Mouse (Mus musculus) mesoderm, embryonic 11.5 days (tissue): ENCODE results near the gene Myo18a.
"Not testable (repeated sequence)": the region's sequence is repeated elsewhere in the genome, so short reads cannot be mapped to it uniquely, and the experiment has no call there.

ENCODE experiments used
- DNase-seq: peaks from one replicate; pipeline ENCODE4 v3.0.0-alpha.2; 2012; ENCODE audit warnings: low read depth, low spot score

Myo18a gene

GRCm38 (mm10) chr11:77762783-77763672 lies at the start of gene Myo18a:
Gene Myo18a, plus strand, starts transcription at chr11:77763246.
- peak; percentile 86 for DNase-seq

GRCm38 (mm10) chr11:77713736-77714135 lies 49.3 kb upstream of the Myo18a start:
- DNase-seq, result no peak

GRCm38 (mm10) chr11:77719055-77719454 lies 44.0 kb upstream of the Myo18a start:
- no peak for DNase-seq

DNA sequence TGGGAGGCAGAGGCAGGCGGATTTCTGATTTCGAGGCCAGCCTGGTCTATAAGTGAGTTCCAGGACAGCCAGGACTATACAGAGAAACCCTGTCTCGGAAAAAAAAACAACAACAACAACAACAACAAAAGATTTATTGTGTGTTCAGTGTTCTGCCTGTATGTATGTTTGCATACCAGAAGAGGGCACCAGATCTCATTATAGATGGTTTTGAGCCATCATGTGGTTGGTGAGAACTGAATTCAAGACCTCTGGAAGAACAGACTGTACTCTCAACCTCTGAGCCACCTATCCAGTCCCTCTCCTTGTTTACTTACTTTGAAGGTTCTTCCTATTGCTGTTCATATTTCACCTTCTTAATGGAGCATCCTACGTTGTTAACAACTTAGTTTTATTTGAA lies 41.7 kb upstream of the Myo18a start:
- DNase-seq, result no peak

DNA sequence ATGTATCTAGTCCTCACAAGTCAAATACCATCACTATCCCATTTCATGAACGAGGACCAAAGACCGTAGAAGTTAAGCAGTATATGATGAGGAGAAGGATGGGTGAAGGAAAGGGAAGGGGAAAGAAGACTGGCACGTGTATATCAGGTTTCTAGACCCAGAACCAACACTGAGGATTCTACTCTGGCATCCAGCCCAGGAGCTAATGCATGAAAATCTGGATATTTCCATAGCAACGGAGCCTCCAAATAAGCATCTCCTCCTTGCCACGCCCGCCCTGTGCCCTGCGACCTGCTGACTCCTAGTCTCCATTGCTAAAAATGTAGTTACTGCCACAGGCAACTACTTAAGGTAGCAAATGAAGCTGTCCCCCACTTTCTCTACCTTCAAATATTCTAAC lies 38.3 kb upstream of the Myo18a start:
- no peak for DNase-seq

GRCm38 (mm10) chr11:77725183-77725582 lies 37.9 kb upstream of the Myo18a start, which contains the start of gene Cryba1:
Gene Cryba1, minus strand, starts transcription at chr11:77725283.
- no peak for DNase-seq

- no peak for DNase-seq
Measured at GRCm38 (mm10) chr11:77728587-77728986, 34.5 kb upstream of the Myo18a start.

GRCm38 (mm10) chr11:77737289-77737688 lies 25.8 kb upstream of the Myo18a start:
- peak; percentile 90 for DNase-seq

DNA sequence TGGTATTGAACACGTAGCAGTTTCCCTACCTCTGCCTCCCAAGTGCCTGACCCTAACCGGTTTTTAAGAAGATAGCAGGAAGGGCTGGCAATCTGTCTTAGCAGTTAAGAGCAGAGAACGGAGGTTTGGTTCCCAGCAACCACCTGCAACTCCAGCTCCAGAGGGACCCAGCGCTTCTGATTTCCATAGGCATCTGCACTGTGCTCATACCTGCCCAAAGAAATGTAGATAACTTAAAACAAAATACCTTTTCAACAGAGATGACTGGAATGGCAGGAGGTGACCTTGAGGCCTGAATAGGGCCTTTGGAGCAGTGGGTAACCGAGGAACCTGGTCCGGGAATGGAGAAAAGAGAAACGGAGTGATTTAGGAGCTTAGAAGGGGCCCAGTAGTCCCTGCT lies 24.5 kb upstream of the Myo18a start:
- no peak for DNase-seq

GRCm38 (mm10) chr11:77743966-77744365 lies 19.1 kb upstream of the Myo18a start:
- DNase-seq, result no peak

DNA sequence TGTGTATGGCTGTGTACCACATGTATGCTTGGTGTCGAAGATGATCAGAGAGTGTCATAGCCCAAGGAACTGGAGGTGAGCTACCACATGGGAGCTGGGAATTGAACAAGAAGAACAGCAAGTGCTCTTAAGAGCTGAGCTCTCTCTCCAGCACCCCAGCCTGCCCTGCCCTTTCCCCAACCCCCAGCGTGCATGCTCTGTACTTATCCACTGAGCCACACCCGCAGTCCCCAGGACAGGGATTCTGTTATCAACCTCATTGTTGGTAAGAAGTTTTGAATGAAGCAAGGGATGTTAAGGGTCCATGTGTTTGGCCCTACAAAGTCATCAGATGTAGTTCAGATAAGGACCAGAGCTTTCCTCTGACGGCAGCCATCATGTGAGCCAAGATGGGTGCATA lies 16.4 kb upstream of the Myo18a start:
- no peak for DNase-seq

DNA sequence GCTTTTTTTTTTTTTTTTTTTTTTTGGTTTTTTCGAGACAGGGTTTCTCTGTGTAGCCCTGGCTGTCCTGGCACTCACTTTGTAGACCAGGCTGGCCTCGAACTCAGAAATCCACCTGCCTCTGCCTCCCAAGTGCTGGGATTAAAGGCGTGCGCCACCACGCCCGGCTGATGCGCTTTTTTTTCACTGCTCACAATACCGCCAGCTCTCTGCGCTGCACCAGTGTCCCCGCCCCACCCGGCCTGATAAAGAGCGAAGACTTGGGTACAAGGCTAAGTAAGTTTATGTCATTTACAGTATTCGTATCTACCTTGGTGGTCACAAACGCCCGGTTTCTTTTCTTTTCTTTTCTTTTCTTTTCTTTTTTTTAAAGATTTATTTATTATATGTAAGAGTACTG lies 15.9 kb upstream of the Myo18a start:
- DNase-seq, result not testable (repeated sequence)

DNA sequence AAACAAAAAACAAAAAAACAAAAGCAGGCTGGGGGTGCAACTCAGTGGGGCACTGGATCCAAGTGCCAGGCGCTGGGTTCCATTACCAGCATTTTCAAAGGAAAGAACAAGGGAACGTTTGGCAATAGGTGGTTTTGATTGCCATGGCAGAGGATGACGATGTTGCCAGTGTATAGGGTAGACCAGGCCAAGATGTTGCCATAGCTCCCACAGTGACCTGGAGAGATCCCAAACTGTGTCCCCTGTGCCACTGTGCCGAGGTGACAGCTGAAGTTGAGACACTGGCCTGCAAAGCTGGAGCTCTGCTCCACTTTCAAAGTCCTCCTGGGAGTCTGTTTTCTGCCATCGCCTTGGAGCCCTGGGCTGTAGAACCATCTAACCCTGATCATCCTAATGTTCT lies 14.1 kb upstream of the Myo18a start:
- DNase-seq, result no peak

GRCm38 (mm10) chr11:77752525-77752924 lies 10.5 kb upstream of the Myo18a start:
- no peak for DNase-seq

DNA sequence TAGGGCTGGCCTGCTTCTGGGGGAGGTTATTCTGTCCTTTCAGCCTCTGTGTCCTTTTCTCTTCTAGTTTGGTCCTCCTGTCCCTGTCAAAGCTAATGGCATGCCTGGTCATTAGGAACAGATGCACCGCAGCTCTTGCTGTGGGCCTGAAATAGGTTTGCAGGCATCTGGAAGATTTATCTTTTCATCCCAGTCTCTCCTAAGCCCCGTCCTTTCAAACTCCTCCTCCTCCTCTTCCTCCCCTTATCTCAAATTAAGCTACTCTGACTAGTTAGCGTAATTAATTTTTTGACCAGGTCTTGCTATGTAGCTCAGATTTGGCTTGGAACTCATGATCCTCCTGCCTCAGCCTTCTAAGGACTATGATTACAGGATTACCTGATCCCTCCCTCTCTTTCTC lies 9.6 kb upstream of the Myo18a start:
- DNase-seq, result no peak

- no peak for DNase-seq
Measured at GRCm38 (mm10) chr11:77760031-77760430, 3.0 kb upstream of the Myo18a start.

DNA sequence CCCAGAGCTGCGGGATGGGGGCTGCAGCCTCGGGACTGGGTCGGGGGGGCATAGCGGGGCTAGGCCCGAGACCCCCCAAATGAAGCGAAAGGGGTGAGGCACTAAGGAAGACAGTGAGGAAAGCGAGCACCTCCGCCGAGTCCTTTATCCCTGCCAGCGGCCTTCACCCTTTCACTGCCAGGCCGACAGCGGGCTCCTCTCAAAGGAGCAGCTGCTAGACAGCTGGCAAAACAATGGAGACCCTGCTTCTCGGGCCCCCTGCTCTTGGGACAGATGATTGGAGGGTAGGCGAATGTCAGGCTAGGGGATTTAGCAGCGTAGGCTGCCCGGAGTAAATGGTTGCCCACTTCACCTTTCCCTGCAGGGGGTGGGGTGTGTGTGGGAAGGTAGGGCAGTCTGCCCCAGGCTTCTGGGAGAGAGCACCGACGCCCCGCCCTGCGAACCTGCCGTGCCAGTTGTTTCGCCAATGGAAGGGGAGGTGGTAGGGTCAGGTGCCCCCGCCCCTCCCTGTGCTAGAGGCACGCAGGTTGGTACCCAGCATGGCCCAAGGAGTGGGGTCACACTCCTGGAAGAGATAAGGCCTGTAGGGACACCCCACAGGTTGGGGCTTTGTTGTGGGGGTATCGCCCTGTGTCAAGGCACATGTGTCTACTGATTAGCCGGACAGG lies 761 bp downstream of the Myo18a start:
- peak; percentile 75 for DNase-seq

GRCm38 (mm10) chr11:77764694-77765458 lies 1.8 kb downstream of the Myo18a start:
- no peak for DNase-seq

GRCm38 (mm10) chr11:77765459-77765777 lies 2.4 kb downstream of the Myo18a start:
- no peak for DNase-seq

GRCm38 (mm10) chr11:77766351-77767001 lies 3.4 kb downstream of the Myo18a start:
- peak; percentile 49 for DNase-seq

- no peak for DNase-seq
Measured at GRCm38 (mm10) chr11:77769496-77769895, 6.5 kb downstream of the Myo18a start.

DNA sequence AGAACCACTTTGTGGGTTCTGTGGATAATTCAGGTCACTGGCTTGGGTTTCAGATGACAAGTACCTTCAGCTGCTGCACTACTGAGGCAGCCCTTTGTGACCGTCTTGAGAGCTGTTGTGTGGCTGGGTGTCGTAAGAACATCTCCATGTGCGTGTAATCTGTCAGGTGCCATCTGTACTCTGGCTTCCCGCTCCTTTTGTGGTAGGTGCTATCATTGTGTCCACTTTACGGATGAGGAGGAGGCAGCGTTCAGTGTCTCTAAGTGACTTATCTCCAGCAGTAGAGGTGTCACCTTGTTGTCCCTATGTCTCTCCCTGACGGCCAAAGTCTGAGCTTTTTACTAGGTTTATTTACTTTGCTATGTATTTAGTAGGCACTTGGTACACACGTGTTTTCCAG lies 7.3 kb downstream of the Myo18a start:
- no peak for DNase-seq
